Mouse (Mus musculus) heart, adult 8-10 months (tissue): ENCODE results near the gene Limch1. TPM values are rescaled to one million over a fixed set of nuclear protein-coding genes. Genes with fewer than 3 reads are reported as not detected.

Experiments used
- DNase-seq: peaks from one replicate; pipeline ENCODE4 v3.0.0; 2022; ENCODE audit warnings: low spot score
- microRNA-seq: library from miRNA; unstranded; fragments of <30 nt; microRNA quantifications from one replicate; pipeline ENCODE4 v1.2.0, GENCODE M21; 2022
- total RNA-seq, 4 experiments: library from RNA; stranded (reverse); gene quantifications; 2 replicates each; pipeline ENCODE4 v1.2.4; 2022

Gene Limch1
- total RNA-seq, 4 experiments from 2014 or later: 278 to 326 (median 303) TPM

- DNase-seq: no peak
These were observed 355.2 kb downstream of the Limch1 start for GRCm38 (mm10) chr5:67100564-67101394.

DNA sequence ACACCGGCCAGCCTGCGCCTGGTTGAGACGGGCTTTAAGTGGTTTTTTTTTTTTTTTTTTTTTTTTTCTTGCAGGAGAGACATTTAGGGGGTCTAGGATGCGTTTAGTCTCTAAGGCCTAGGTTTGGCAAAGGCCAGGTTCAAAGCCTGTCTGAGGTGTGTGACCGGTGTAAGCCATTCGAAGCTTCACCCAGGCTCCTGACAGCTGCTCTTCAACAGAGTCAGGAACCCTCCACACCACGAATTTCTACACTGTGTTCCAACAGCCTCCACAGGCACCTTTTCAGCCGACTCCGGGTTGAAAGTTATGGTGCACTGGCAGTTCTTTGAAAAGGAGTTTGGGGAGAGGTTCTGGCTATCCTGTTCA lies 355.8 kb downstream of the Limch1 start:
- no peak for DNase-seq

GRCm38 (mm10) chr5:67101793-67102600 lies 356.4 kb downstream of the Limch1 start:
- DNase-seq: no peak

DNA sequence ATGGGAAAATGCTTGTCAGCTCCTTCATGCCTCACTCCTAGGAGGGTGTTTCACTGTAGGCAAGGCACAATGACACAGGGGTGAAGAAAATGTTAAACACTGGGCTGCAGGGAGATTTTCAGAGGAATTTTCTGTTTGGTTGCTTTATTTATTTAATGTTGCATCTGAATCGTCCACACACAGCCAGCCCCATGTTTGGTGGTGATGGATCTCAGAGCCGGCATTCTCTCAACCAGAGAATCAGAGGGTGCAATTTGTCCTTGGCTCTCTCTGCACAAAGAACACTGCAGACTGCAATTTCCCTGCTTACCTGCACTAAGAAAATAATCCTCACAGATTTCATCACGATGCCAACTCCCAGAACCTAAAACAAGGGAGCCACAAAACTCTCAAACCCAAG lies 357.4 kb downstream of the Limch1 start:
- no peak for DNase-seq

GRCm38 (mm10) chr5:67106261-67106660 lies 360.6 kb downstream of the Limch1 start:
- DNase-seq: no peak

Small RNAs within 50 kb of the gene (microRNA-seq; reads per million reads assigned to microRNA genes)
- not detected for gene Gm23841

Other genes starting within 250 kb of the Limch1 start
- gene Apbb2, start 127.0 kb upstream of the Limch1 start, total RNA-seq: 10 to 100 TPM; 36.6 to 56.3 (median 46.4) TPM
- gene Uchl1, start 69.7 kb upstream of the Limch1 start, total RNA-seq: 1 to 10 TPM; 5.5 to 9.9 (median 8.5) TPM